Mouse (Mus musculus) thymus, adult 2 months (tissue): Measurements from ENCODE around the gene Coq4. TPM values are rescaled to one million over a fixed set of nuclear protein-coding genes. Genes with fewer than 3 reads are reported as not detected.

ENCODE experiments used
- DNase-seq: peaks from one replicate; pipeline ENCODE4 v3.0.0; 2021
- H3K27ac ChIP-seq: fragments of 200-500 bp; 2 replicates; pipeline ENCODE4 v1.5.1; 2012; ENCODE audit warnings: low read length, control low read depth; ENCODE audit not compliant: control insufficient read depth, insufficient read depth
- H3K27me3 ChIP-seq: fragments of 200-500 bp; 2 replicates; pipeline ENCODE4 v1.6.1; 2012; ENCODE audit warnings: mild to moderate bottlenecking, low read length, moderate library complexity, mixed read lengths; ENCODE audit not compliant: control insufficient read depth, insufficient read depth
- H3K36me3 ChIP-seq: fragments of 200-500 bp; 2 replicates; pipeline ENCODE4 v1.6.1; 2012; ENCODE audit warnings: mild to moderate bottlenecking, low read length, moderate library complexity; ENCODE audit not compliant: control insufficient read depth, insufficient read depth
- H3K4me1 ChIP-seq: fragments of 200-500 bp; replicated peaks from 2 replicates; pipeline ENCODE4 v1.6.1; 2012; ENCODE audit warnings: low read length; ENCODE audit not compliant: control insufficient read depth, insufficient read depth
- H3K4me3 ChIP-seq: fragments of 200-500 bp; 2 replicates; pipeline ENCODE4 v1.5.1; 2012; ENCODE audit warnings: mild to moderate bottlenecking, low read length, control low read depth, moderate library complexity; ENCODE audit not compliant: control insufficient read depth, insufficient read depth
- CTCF ChIP-seq: fragments of 200-500 bp; IDR thresholded peaks from 2 replicates; pipeline ENCODE4 v1.5.1; 2012; ENCODE audit warnings: mild to moderate bottlenecking, control low read depth, low read length, moderate library complexity, borderline replicate concordance; ENCODE audit not compliant: control insufficient read depth, poor library complexity, insufficient read depth; ENCODE audit errors: extremely low read depth
- POLR2A ChIP-seq: fragments of 200-500 bp; IDR thresholded peaks from 2 replicates; pipeline ENCODE4 v1.6.1; 2012; ENCODE audit warnings: mild to moderate bottlenecking, low read length, control low read depth, moderate library complexity; ENCODE audit not compliant: control insufficient read depth, poor library complexity, insufficient read depth; ENCODE audit errors: extremely low read depth
- WGBS: fragments of 180-500 bp; shearing (Covaris S2); methylation state at CpG from one replicate; pipeline ENCODE4 v1.1.7; 2018; 5-methylcytosine and 5-hydroxymethylcytosine counted together
- polyA plus RNA-seq: library from polyadenylated mRNA; depleted of rRNA; stranded (reverse); fragments of >200 nt; gene quantifications from 2 replicates; pipeline ENCODE4 v1.2.3, GENCODE M21; 2012; rRNA removed

The Coq4 gene
- polyA plus RNA-seq, 1 experiment = 49.0 TPM

GRCm38 (mm10) chr2:29844661-29845060 is 57.4 kb downstream of the Coq4 start:
- no peak for TF ChIP-seq CTCF
- TF ChIP-seq POLR2A = no peak
- H3K27ac ChIP-seq = no peak overlapping the region
- WGBS = 96% methylated on average over 3 of the region's 3 CpGs
- peaks cover 15% of the 10 kb centered on the region for H3K36me3 ChIP-seq
- no peak for DNase-seq
- peaks cover 13% of the 10 kb centered on the region for H3K4me1 ChIP-seq
- no peak overlapping the region for H3K4me3 ChIP-seq
- no peaks in the 10 kb centered on the region for H3K27me3 ChIP-seq

- DNase-seq = no peak
- peaks cover 21% of the 10 kb centered on the region for H3K4me1 ChIP-seq
- no peak overlapping the region for H3K4me3 ChIP-seq
- 92% methylated on average over 25 of the region's 25 CpGs for WGBS
- no peaks in the 10 kb centered on the region for H3K27me3 ChIP-seq
- TF ChIP-seq CTCF = no peak
- no peak for TF ChIP-seq POLR2A
- peaks cover 15% of the 10 kb centered on the region for H3K36me3 ChIP-seq
- no peak overlapping the region for H3K27ac ChIP-seq
Observed at GRCm38 (mm10) chr2:29845636-29846035, 58.3 kb downstream of the Coq4 start.

GRCm38 (mm10) chr2:29846061-29846853 is 59.0 kb downstream of the Coq4 start:
- 82% methylated on average over 47 of the region's 47 CpGs for WGBS
- Histone ChIP-seq H3K4me1 (peaks cover 21% of the 10 kb centered on the region), H3K27ac (no peak overlapping the region), H3K27me3 (no peaks in the 10 kb centered on the region), H3K36me3 (peaks cover 14% of the 10 kb centered on the region), H3K4me3 (no peak overlapping the region)
- no peak for DNase-seq
- TF ChIP-seq CTCF = no peak
- no peak for TF ChIP-seq POLR2A

DNA sequence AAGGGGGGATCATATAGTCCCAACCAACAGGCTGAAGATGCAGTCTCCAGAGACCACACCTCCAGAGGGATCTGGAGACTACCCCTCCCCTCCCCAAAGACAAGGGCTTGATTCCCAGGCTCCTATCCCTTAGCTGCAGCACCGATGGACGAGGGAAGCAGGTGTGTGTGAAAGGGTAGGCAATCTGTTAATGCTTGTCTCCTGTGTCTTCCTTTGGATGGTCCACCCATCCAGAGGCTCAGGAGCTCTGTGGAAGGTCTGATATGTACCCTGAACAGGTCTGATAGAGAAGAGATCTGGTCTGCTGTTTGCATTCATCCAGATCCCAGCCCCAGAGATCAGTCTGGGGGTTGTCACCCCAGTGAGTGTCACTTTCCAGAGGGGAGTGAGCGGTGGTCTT is 59.6 kb downstream of the Coq4 start:
- Histone ChIP-seq H3K4me1 (peaks cover 21% of the 10 kb centered on the region), H3K36me3 (peaks cover 10% of the 10 kb centered on the region), H3K27ac (no peak overlapping the region), H3K4me3 (no peak overlapping the region), H3K27me3 (no peaks in the 10 kb centered on the region)
- WGBS = 84% methylated on average over 3 of the region's 3 CpGs
- DNase-seq = no peak
- TF ChIP-seq CTCF = no peak
- TF ChIP-seq POLR2A = no peak

Other genes with a start within 250 kb of the Coq4 start
- gene Rapgef1, start 167.8 kb upstream of the Coq4 start, polyA plus RNA-seq = 132 and 143 TPM in 2 replicates
- gene Gm13420, start 35.8 kb upstream of the Coq4 start, polyA plus RNA-seq = 0.15 and 0.34 TPM in 2 replicates
- not detected in 2 replicates for gene Gm13547, start 28.2 kb upstream of the Coq4 start, polyA plus RNA-seq
- gene Trub2, start 1.0 kb downstream of the Coq4 start, polyA plus RNA-seq = 61.1 and 70.5 TPM in 2 replicates
- 34.7 and 35.8 TPM in 2 replicates for gene Slc27a4, start 15.1 kb downstream of the Coq4 start, polyA plus RNA-seq
- 70.2 and 79.9 TPM in 2 replicates for gene Urm1, start 32.6 kb downstream of the Coq4 start, polyA plus RNA-seq
- 9.9 and 10.4 TPM in 2 replicates for gene Cercam, start 81.7 kb downstream of the Coq4 start, polyA plus RNA-seq
- gene Odf2, start 101.7 kb downstream of the Coq4 start, polyA plus RNA-seq = 60.7 and 70.7 TPM in 2 replicates
- 36.6 and 38.4 TPM in 2 replicates for gene Gle1, start 147.9 kb downstream of the Coq4 start, polyA plus RNA-seq
- gene Sptan1, start 178.1 kb downstream of the Coq4 start, polyA plus RNA-seq = 161 and 168 TPM in 2 replicates